Mouse (Mus musculus) neural tube, embryonic 11.5 days (tissue): ENCODE results near the gene Abhd14b. TPM values are rescaled to one million over a fixed set of nuclear protein-coding genes. Genes with fewer than 3 reads are reported as not detected.
A peak's percentile ranks its signal among the peaks of the same experiment; 100 is the strongest.

Experiments used
- ATAC-seq: fragments of 200-750 bp; cut with Nextera tagmentation; 2 replicates; pipeline ENCODE4 v1.8.0; 2017; ENCODE audit warnings: moderate number of reproducible peaks, mild to moderate bottlenecking, moderate TSS enrichment, moderate library complexity; ENCODE audit not compliant: insufficient read depth, low FRiP score, low TSS enrichment
- DNase-seq: peaks from one replicate; pipeline ENCODE4 v3.0.0-alpha.2; 2015; ENCODE audit warnings: low spot score
- H3K27ac ChIP-seq: fragments of 300-500 bp; sonication (generic); 2 replicates; pipeline ENCODE4 v1.5.1; 2014; ENCODE audit warnings: low read depth, mild to moderate bottlenecking, low read length
- H3K27me3 ChIP-seq: fragments of 300-500 bp; sonication (generic); 2 replicates; pipeline ENCODE4 v1.6.1; 2014; ENCODE audit warnings: mild to moderate bottlenecking, low read length, mixed read lengths; ENCODE audit not compliant: control insufficient read depth, insufficient read depth
- H3K36me3 ChIP-seq: fragments of 300-500 bp; sonication (generic); 2 replicates; pipeline ENCODE4 v1.6.1; 2014; ENCODE audit warnings: mild to moderate bottlenecking, low read length, moderate library complexity, mixed read lengths; ENCODE audit not compliant: control insufficient read depth, insufficient read depth
- H3K4me1 ChIP-seq: fragments of 300-500 bp; sonication (generic); 2 replicates; pipeline ENCODE4 v1.6.1; 2014; ENCODE audit warnings: low read length, mixed read lengths; ENCODE audit not compliant: control insufficient read depth, insufficient read depth
- H3K4me2 ChIP-seq: fragments of 300-500 bp; sonication (generic); 2 replicates; pipeline ENCODE4 v1.6.1; 2014; ENCODE audit warnings: low read depth, mild to moderate bottlenecking, moderate library complexity
- H3K4me3 ChIP-seq: fragments of 300-500 bp; sonication (generic); 2 replicates; pipeline ENCODE4 v1.5.1; 2014; ENCODE audit warnings: low read depth, low read length
- H3K9ac ChIP-seq: fragments of 300-500 bp; sonication (generic); 2 replicates; pipeline ENCODE4 v1.6.1; 2014; ENCODE audit warnings: mild to moderate bottlenecking, low read length
- H3K9me3 ChIP-seq: fragments of 300-500 bp; sonication (generic); 2 replicates; pipeline ENCODE4 v1.6.1; 2016; ENCODE audit warnings: low read length; ENCODE audit not compliant: control insufficient read depth
- WGBS: fragments of 180-500 bp; shearing (Covaris S2); extraction: QIAGEN DNeasy Blood & Tissue Kit; methylation state at CpG from one replicate; pipeline ENCODE4 v1.1.7; 2014; 5-methylcytosine and 5-hydroxymethylcytosine counted together
- polyA plus RNA-seq: library from polyadenylated mRNA; unstranded; fragments of >200 nt; fragmentation: Nextera tagmentation; extraction: Ambion mirVana; gene quantifications from 2 replicates; pipeline ENCODE4 v1.2.1, GENCODE M21; 2014

Abhd14b gene
- polyA plus RNA-seq, 1 experiment from 2014 or later = 7.3 TPM

GRCm38 (mm10) chr9:106466721-106467120 is 19.5 kb downstream of the Abhd14b start:
- Histone ChIP-seq H3K9me3 (no peaks in the 10 kb centered on the region), H3K4me2 (no peak overlapping the region), H3K27ac (no peak overlapping the region), H3K36me3 (peaks cover 10% of the 10 kb centered on the region), H3K27me3 (peaks cover 2% of the 10 kb centered on the region; the same call in 1 of the 2 replicates), H3K9ac (no peak overlapping the region), H3K4me1 (peaks cover 24% of the 10 kb centered on the region), H3K4me3 (no peak overlapping the region)
- 87% methylated on average over 6 of the region's 6 CpGs for WGBS
- ATAC-seq (no peak), DNase-seq (no peak)

- Histone ChIP-seq H3K9ac (no peak overlapping the region), H3K9me3 (no peaks in the 10 kb centered on the region), H3K27ac (no peak overlapping the region), H3K27me3 (peaks cover 2% of the 10 kb centered on the region; the same call in 1 of the 2 replicates), H3K4me2 (no peak overlapping the region), H3K4me1 (peaks cover 28% of the 10 kb centered on the region), H3K4me3 (no peak overlapping the region), H3K36me3 (peaks cover 6% of the 10 kb centered on the region)
- 86% methylated on average over 7 of the region's 7 CpGs for WGBS
- DNase-seq (no peak), ATAC-seq (no peak)
Observed at GRCm38 (mm10) chr9:106467746-106468145, 20.5 kb downstream of the Abhd14b start.

DNA sequence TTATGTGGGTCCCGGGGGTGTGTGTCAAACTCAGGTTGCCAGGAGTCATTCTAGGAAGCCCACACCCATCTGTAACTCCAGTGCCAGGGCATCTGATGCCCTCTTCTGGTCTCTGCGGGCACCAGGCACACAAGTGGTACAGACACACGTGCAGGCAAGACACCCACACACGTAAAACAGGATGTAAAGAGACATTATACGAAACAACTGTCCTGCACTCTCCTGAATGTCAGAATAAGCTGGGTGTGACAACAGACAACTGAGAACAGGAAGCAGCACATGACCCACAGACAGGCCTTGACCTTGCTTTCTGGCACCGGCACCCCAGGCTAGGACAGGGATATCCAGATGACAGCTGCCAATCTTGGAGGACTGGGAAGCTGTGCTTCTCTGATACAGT is 22.1 kb downstream of the Abhd14b start:
- ATAC-seq = no peak
- H3K9me3 ChIP-seq = no peaks in the 10 kb centered on the region
- H3K36me3 ChIP-seq = no peaks in the 10 kb centered on the region
- no peak overlapping the region for H3K4me2 ChIP-seq
- DNase-seq = no peak
- no peaks in the 10 kb centered on the region for H3K27me3 ChIP-seq
- peaks cover 18% of the 10 kb centered on the region for H3K4me1 ChIP-seq
- H3K4me3 ChIP-seq = no peak overlapping the region
- no peak overlapping the region for H3K9ac ChIP-seq
- no peak overlapping the region for H3K27ac ChIP-seq
- WGBS = 79% methylated on average over 6 of the region's 6 CpGs

DNA sequence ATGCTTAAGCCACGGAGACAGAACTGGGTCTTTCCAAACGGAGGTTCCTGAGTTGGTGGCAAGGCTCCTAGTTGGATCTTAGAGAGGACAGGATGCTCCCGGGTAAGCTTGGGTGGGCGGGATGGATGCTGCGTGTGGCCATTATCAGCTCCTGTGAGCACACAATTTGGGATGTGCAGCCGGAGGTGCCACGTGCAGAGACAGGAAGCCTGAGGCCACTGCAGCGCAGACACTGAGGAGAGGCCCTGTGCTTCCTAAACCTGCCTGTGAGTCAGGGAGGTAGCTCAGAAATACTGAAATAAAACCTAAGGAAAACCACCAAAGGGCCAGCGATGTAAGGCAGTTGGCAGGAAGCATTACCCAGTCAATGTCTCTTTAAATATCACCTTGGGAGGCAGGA is 22.5 kb downstream of the Abhd14b start:
- no peak overlapping the region for H3K4me3 ChIP-seq
- no peak overlapping the region for H3K27ac ChIP-seq
- ATAC-seq (no peak), DNase-seq (no peak)
- peaks cover 15% of the 10 kb centered on the region; the same call in 1 of the 2 replicates for H3K4me1 ChIP-seq
- H3K9me3 ChIP-seq = no peaks in the 10 kb centered on the region
- no peaks in the 10 kb centered on the region for H3K36me3 ChIP-seq
- H3K4me2 ChIP-seq = no peak overlapping the region
- no peaks in the 10 kb centered on the region for H3K27me3 ChIP-seq
- H3K9ac ChIP-seq = no peak overlapping the region
- 78% methylated on average over 9 of the region's 9 CpGs for WGBS

GRCm38 (mm10) chr9:106470991-106471750 is 23.9 kb downstream of the Abhd14b start:
- Histone ChIP-seq H3K36me3 (no peaks in the 10 kb centered on the region), H3K27me3 (no peaks in the 10 kb centered on the region), H3K4me3 (no peak overlapping the region), H3K9me3 (no peaks in the 10 kb centered on the region), H3K9ac (no peak overlapping the region), H3K4me2 (peak overlapping the region; percentile 24; the same call in 1 of the 2 replicates), H3K27ac (no peak overlapping the region), H3K4me1 (peaks cover 9% of the 10 kb centered on the region; the same call in 1 of the 2 replicates)
- ATAC-seq (no peak), DNase-seq (no peak)
- 64% methylated on average over 14 of the region's 14 CpGs for WGBS

DNA sequence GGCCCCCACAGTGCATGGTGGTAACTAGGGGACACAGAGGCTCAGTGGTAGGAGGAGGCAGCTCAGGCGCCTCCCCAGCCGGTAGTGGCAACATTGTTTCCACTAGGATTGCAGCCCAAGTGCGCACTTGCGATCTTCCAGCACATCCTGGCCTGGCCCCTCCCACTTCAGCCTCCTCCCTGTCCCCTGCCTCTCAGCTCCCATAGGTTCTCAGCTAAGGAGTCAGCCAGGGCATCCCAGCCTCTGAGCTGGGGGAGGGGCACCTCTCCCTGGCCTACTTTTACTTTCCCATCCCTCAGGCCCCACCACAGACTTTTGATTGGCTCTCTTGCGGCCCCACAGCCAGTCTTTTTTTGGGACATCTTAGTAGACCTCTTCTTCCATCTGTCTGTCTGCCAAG is 24.6 kb downstream of the Abhd14b start:
- Histone ChIP-seq H3K27me3 (no peaks in the 10 kb centered on the region), H3K4me2 (peak overlapping the region; percentile 24; the same call in 1 of the 2 replicates), H3K4me1 (peaks cover 9% of the 10 kb centered on the region; the same call in 1 of the 2 replicates), H3K36me3 (no peaks in the 10 kb centered on the region), H3K27ac (no peak overlapping the region), H3K9ac (no peak overlapping the region), H3K4me3 (no peak overlapping the region), H3K9me3 (no peaks in the 10 kb centered on the region)
- WGBS = 12% methylated on average over 5 of the region's 5 CpGs
- ATAC-seq = no peak
- peak; percentile 17 for DNase-seq

- no peak overlapping the region for H3K4me2 ChIP-seq
- H3K27ac ChIP-seq = no peak overlapping the region
- 68% methylated on average over 4 of the region's 4 CpGs for WGBS
- no peaks in the 10 kb centered on the region for H3K9me3 ChIP-seq
- H3K27me3 ChIP-seq = no peaks in the 10 kb centered on the region
- no peak overlapping the region for H3K4me3 ChIP-seq
- ATAC-seq = no peak
- peaks cover 9% of the 10 kb centered on the region; the same call in 1 of the 2 replicates for H3K4me1 ChIP-seq
- no peak overlapping the region for H3K9ac ChIP-seq
- DNase-seq = peak; percentile 6
- H3K36me3 ChIP-seq = no peaks in the 10 kb centered on the region
Observed at GRCm38 (mm10) chr9:106472321-106472720, 25.1 kb downstream of the Abhd14b start.

- no peak overlapping the region for H3K4me2 ChIP-seq
- no peaks in the 10 kb centered on the region for H3K36me3 ChIP-seq
- no peak overlapping the region for H3K27ac ChIP-seq
- peaks cover 16% of the 10 kb centered on the region for H3K4me1 ChIP-seq
- ATAC-seq = no peak
- H3K9ac ChIP-seq = no peak overlapping the region
- H3K27me3 ChIP-seq = no peaks in the 10 kb centered on the region
- H3K9me3 ChIP-seq = no peaks in the 10 kb centered on the region
- no peak overlapping the region for H3K4me3 ChIP-seq
- no peak for DNase-seq
- WGBS = 90% methylated on average over 16 of the region's 16 CpGs
Observed at GRCm38 (mm10) chr9:106473081-106473752, 26.0 kb downstream of the Abhd14b start.

- Histone ChIP-seq H3K9ac (no peak overlapping the region), H3K4me2 (no peak overlapping the region), H3K27ac (no peak overlapping the region), H3K4me1 (peaks cover 17% of the 10 kb centered on the region), H3K4me3 (no peak overlapping the region), H3K27me3 (no peaks in the 10 kb centered on the region), H3K9me3 (no peaks in the 10 kb centered on the region), H3K36me3 (no peaks in the 10 kb centered on the region)
- DNase-seq (peak; percentile 9), ATAC-seq (no peak)
- 80% methylated on average over 5 of the region's 5 CpGs for WGBS
Observed at GRCm38 (mm10) chr9:106473753-106474105, 26.5 kb downstream of the Abhd14b start.
